Mouse (Mus musculus): ENCODE measurements around the gene Fyb2. TPM values are rescaled to one million over a fixed set of nuclear protein-coding genes. Genes with fewer than 3 reads are reported as not detected.
"Not testable (repeated sequence)": the region's sequence is repeated elsewhere in the genome, so short reads cannot be mapped to it uniquely, and the experiment has no call there.

Fyb2 gene
- total RNA-seq, 2 experiments from 2014 or later: 0.08 to 0.25 TPM

- intact Hi-C loops (cut with DNase I): no loop called here
- no peak for TF ChIP-seq CTCF (IDR thresholded peaks at IDR 0.05)
- no peak for DNase-seq
- no peak overlapping the region for H3K27ac ChIP-seq
- H3K4me3 ChIP-seq: no peak overlapping the region
Measured at GRCm38 (mm10) chr4:104993140-104993874, 80.1 kb downstream of the Fyb2 start.

GRCm38 (mm10) chr4:104999702-105000101, 86.4 kb downstream of the Fyb2 start:
- H3K27ac ChIP-seq: no peak overlapping the region
- no peak for TF ChIP-seq CTCF (IDR thresholded peaks at IDR 0.05)
- peak; percentile 27 for DNase-seq
- H3K4me3 ChIP-seq: no peak overlapping the region
- intact Hi-C loops (cut with DNase I): no loop called here

DNA sequence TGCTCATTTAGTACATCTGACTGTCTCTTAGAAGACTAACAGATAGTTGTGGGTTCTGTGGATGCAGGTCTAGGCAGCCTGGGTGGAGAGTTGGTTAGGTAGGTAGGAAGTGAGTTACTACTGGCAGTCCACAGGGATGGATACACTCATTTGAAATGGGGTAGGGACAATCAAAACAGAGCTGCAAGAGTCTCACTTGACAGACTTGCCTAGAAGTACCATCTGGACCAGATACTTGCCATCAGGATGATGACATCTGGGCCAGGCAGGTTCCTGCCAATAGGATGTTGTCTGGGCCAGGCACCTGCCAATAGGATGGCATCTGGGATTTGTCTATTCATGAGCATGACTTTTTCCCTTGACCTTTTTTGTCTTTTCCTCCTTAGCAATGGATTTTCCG, 88.5 kb downstream of the Fyb2 start:
- intact Hi-C loops (cut with DNase I): no loop called here

GRCm38 (mm10) chr4:105004135-105004534, 90.9 kb downstream of the Fyb2 start:
- intact Hi-C loops (cut with DNase I): no loop called here
- no peak overlapping the region for H3K27ac ChIP-seq
- TF ChIP-seq CTCF (IDR thresholded peaks at IDR 0.05): no peak

More for the DNA sequence above, 88.5 kb downstream of the Fyb2 start:
- no peak for DNase-seq
- Histone ChIP-seq H3K27ac (no peak overlapping the region), H3K4me3 (no peak overlapping the region)
- TF ChIP-seq CTCF (IDR thresholded peaks at IDR 0.05): no peak

GRCm38 (mm10) chr4:105004649-105005048, 91.4 kb downstream of the Fyb2 start:
- H3K4me3 ChIP-seq; intact Hi-C loops (cut with DNase I): not testable (repeated sequence)

More at GRCm38 (mm10) chr4:105004135-105004534, 90.9 kb downstream of the Fyb2 start:
- no peak overlapping the region for H3K4me3 ChIP-seq
- no peak for DNase-seq

DNA sequence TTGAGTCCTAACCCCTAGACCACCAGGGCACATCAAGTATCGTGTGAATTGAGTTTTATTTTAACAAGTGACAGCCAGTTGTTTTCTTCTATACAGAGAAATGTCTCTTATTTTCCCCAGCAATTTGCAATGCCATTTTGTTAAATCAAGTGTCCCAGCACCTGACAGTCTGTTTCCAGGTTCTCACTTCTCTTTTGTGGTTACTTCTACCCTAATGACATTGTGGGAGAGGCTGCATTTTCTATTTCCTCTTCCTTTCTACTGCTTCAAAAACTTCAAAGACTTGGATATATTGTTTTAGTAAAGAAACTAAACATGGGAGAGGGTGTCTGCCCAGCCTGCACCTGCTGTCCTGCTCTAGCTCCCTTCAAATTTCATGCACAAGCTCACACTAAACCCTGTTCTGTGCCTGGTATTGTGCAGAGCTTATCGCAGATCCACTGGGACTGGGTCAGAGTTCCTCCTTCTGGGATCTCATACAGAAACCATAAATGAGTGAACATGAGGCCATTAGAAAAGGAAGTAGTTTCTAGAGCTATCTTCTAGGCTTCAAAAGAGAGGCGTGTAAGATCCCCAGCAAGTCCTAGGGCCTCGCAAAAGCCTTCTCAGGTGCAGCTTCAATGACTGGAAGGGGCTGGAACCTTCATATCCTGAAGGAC, 94.2 kb downstream of the Fyb2 start:
- TF ChIP-seq CTCF (IDR thresholded peaks at IDR 0.05): no peak
- intact Hi-C loops (cut with DNase I): no loop called here
- no peak for DNase-seq
- Histone ChIP-seq H3K27ac (no peak overlapping the region), H3K4me3 (no peak overlapping the region)

More at GRCm38 (mm10) chr4:105004649-105005048, 91.4 kb downstream of the Fyb2 start:
- not testable (repeated sequence) for DNase-seq, H3K27ac ChIP-seq
- peak; percentile 35 for TF ChIP-seq CTCF (IDR thresholded peaks at IDR 0.05)

GRCm38 (mm10) chr4:105013718-105014117, 100.5 kb downstream of the Fyb2 start:
- no peak overlapping the region for H3K4me3 ChIP-seq
- no peak for DNase-seq
- no peak overlapping the region for H3K27ac ChIP-seq
- no peak for TF ChIP-seq CTCF (IDR thresholded peaks at IDR 0.05)
- intact Hi-C loops (cut with DNase I): no loop called here

- Histone ChIP-seq H3K4me3 (no peak overlapping the region), H3K27ac (no peak overlapping the region)
- TF ChIP-seq CTCF (IDR thresholded peaks at IDR 0.05): no peak
- intact Hi-C loops (cut with DNase I): no loop called here
- no peak for DNase-seq
Measured at GRCm38 (mm10) chr4:105015496-105015895, 102.2 kb downstream of the Fyb2 start.

GRCm38 (mm10) chr4:105016006-105016613, 102.9 kb downstream of the Fyb2 start:
- DNase-seq: no peak
- no peak for TF ChIP-seq CTCF (IDR thresholded peaks at IDR 0.05)
- Histone ChIP-seq H3K27ac (no peak overlapping the region), H3K4me3 (no peak overlapping the region)
- intact Hi-C loops (cut with DNase I): no loop called here

DNA sequence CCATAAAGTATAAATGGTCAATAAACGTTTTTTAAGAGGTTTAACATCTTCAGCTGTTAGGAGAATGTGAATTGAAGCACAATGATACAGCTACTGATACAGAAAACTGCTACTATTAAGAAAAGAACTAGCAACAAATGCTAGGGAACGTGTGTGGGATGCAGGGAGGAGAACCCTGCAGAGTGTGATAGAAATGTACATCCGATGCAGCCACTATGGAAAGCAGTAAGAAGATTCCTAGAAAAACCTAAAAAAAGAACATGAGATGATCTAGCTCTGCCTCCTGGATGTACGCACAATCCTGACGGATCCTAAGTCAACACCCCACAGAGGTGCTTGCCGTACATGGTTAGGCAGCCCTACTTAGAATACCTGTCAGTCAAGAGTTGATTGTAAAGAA, 114.0 kb downstream of the Fyb2 start:
- H3K27ac ChIP-seq: no peak overlapping the region
- intact Hi-C loops (cut with DNase I): no loop called here
- no peak for TF ChIP-seq CTCF (IDR thresholded peaks at IDR 0.05)
- H3K4me3 ChIP-seq: no peak overlapping the region
- DNase-seq: no peak

DNA sequence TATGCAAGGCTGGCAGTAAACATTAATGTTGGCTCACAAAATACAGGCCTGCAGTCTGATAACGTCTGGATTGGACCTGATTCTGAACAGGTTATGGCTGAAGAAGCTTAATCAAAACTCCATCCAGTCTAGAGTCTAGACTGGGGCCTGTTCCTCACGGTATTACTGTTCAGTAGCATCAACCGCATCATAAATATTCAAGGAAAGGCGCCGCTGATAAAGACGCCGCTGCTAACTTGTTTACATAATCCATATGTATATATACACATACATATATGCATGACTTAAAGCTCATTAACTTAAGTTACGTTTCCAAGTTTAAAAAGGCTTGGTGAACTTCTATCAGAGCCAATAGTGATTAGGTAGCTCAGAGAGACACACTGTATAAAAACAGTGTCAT, 117.8 kb downstream of the Fyb2 start:
- no peak for DNase-seq
- Histone ChIP-seq H3K4me3 (no peak overlapping the region), H3K27ac (no peak overlapping the region)
- intact Hi-C loops (cut with DNase I): loop anchor here (5.0 kb wide), 2 partner anchors 91 to 1196 kb away; no protein-coding TSS in a partner anchor
- no peak for TF ChIP-seq CTCF (IDR thresholded peaks at IDR 0.05)

- TF ChIP-seq CTCF (IDR thresholded peaks at IDR 0.05): peak; percentile 25; the same call in 1 of the 2 replicates
- H3K27ac ChIP-seq: no peak overlapping the region
- intact Hi-C loops (cut with DNase I): loop anchor here (5.0 kb wide), 2 partner anchors 89 to 1194 kb away; no protein-coding TSS in a partner anchor
- DNase-seq: no peak
- no peak overlapping the region for H3K4me3 ChIP-seq
Measured at GRCm38 (mm10) chr4:105033153-105033552, 119.9 kb downstream of the Fyb2 start.

- H3K4me3 ChIP-seq: no peak overlapping the region
- no peak for DNase-seq
- intact Hi-C loops (cut with DNase I): loop anchor here (5.0 kb wide), 2 partner anchors 88 to 1193 kb away; no protein-coding TSS in a partner anchor
- H3K27ac ChIP-seq: no peak overlapping the region
- TF ChIP-seq CTCF (IDR thresholded peaks at IDR 0.05): peak; percentile 51
Measured at GRCm38 (mm10) chr4:105034259-105034658, 121.0 kb downstream of the Fyb2 start.

Data from gastrocnemius, adult 2 months (tissue).